In genomic region chr14:61108625-61109024, GRCm38 (mm10) we compare ENCODE assay signal across 28 mouse cellular contexts.
"Had no signal": no experiment of that assay in that cellular context is flagged by ENCODE, and none has a peak within 500 bp of the region (broad histone marks: within the 10 kb centered on the region; RNA-seq: fewer than 3 reads in every experiment).

No protein-coding gene starts in this region.

- DNase-seq: cerebellum, adult 2 months; cerebellum, adult 8-10 months; cerebellum, adult 9-10 months; cerebellum, adult 9-11 months; cerebellum, postnatal 10 days; cerebellum, postnatal 14 days; cerebellum, postnatal 25 days; cerebellum, postnatal 36 days; embryo, embryonic 11 days; forebrain, postnatal 0 days; gastrocnemius, adult 2 months; gastrocnemius, postnatal 10 days; gastrocnemius, postnatal 14 days; gastrocnemius, postnatal 25 days; gastrocnemius, postnatal 36 days; heart, adult 11 months; heart, adult 18-20 months had no signal

- ATAC-seq: forebrain, embryonic 13.5 days; forebrain, embryonic 14.5 days; forebrain, embryonic 15.5 days; forebrain, embryonic 16.5 days; forebrain, postnatal 0 days had no signal

- H3K9ac ChIP-seq: embryonic facial prominence, embryonic 12.5 days; embryonic facial prominence, embryonic 13.5 days; embryonic facial prominence, embryonic 15.5 days; forebrain, embryonic 12.5 days; forebrain, embryonic 13.5 days; forebrain, embryonic 15.5 days; forebrain, postnatal 0 days had no signal

- H3K4me1 ChIP-seq: embryonic facial prominence, embryonic 12.5 days; embryonic facial prominence, embryonic 13.5 days had no signal

- H3K9me3 ChIP-seq: embryonic facial prominence, embryonic 10.5 days; embryonic facial prominence, embryonic 12.5 days; embryonic facial prominence, embryonic 13.5 days; embryonic facial prominence, embryonic 15.5 days; forebrain, embryonic 10.5 days; forebrain, embryonic 12.5 days; forebrain, embryonic 13.5 days; forebrain, embryonic 15.5 days had no signal

- H3K36me3 ChIP-seq: embryonic facial prominence, embryonic 10.5 days; embryonic facial prominence, embryonic 12.5 days; embryonic facial prominence, embryonic 13.5 days; embryonic facial prominence, embryonic 15.5 days; forebrain, embryonic 10.5 days; forebrain, embryonic 12.5 days; forebrain, embryonic 15.5 days had no signal

- H3K27ac ChIP-seq: embryonic facial prominence, embryonic 10.5 days; embryonic facial prominence, embryonic 12.5 days; embryonic facial prominence, embryonic 13.5 days; embryonic facial prominence, embryonic 15.5 days; forebrain, embryonic 10.5 days; forebrain, embryonic 12.5 days; forebrain, embryonic 13.5 days; forebrain, embryonic 15.5 days; gastrocnemius, adult 2 months had no signal

- H3K4me2 ChIP-seq: embryonic facial prominence, embryonic 12.5 days; embryonic facial prominence, embryonic 13.5 days; embryonic facial prominence, embryonic 15.5 days; forebrain, embryonic 12.5 days; forebrain, embryonic 13.5 days; forebrain, embryonic 15.5 days had no signal

- H3K27me3 ChIP-seq: embryonic facial prominence, embryonic 12.5 days; embryonic facial prominence, embryonic 13.5 days; embryonic facial prominence, embryonic 15.5 days; forebrain, embryonic 13.5 days; forebrain, embryonic 15.5 days had no signal

- H3K4me3 ChIP-seq: embryonic facial prominence, embryonic 10.5 days; embryonic facial prominence, embryonic 12.5 days; embryonic facial prominence, embryonic 13.5 days; embryonic facial prominence, embryonic 15.5 days; erythroblast, embryonic 14.5 days; forebrain, embryonic 10.5 days; forebrain, embryonic 12.5 days; forebrain, embryonic 13.5 days; forebrain, embryonic 15.5 days; gastrocnemius, adult 2 months had no signal
